Mouse (Mus musculus): ENCODE results near the gene Kcnq5.

Kcnq5 gene

DNA sequence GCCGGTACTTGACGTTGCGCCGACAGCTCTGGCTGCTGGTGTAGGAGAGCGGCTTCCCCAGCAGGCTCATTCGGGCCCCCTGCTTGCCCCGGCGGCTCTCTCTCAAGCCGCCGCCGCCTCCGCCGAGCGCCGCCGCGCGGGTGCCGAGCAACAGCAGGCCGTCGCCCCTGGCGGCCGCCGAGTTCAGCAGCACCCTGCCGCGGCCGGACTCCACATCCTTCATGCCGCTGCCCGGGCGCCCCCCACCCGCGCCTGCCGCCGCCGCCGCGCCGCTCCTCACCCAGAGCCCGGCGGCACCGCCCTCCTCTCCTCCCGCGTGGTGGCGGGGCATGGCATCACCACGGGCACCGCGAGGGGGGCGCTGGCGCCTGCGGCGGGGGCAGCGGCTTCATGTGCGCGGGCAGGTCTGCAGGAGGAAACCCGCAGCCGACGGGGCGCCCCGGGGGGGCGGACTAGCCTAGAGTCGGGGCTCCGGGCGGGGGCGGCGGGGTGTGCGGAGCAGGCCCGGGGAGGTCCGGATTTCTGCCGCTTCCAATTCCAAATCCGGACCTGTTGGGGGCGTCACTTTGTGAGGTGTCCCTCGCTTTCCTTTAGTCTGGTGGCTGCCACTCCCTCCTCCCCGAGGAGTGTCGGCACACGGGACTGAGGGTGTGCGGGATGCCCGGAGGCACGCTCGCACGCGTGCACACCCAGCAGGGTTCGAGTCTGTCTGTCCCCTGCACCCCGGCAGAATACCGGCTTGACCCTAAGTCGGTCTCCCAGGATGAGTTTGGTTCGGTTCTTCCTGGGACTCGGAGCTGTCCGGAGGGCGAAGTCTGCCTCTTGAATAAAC, at the start of gene Kcnq5:
Gene Kcnq5, minus strand, starts transcription at position 692 of the 832 bp plus-strand sequence.
- peak; percentile 38 for DNase-seq (ENCODE audit: low spot score)

DNA sequence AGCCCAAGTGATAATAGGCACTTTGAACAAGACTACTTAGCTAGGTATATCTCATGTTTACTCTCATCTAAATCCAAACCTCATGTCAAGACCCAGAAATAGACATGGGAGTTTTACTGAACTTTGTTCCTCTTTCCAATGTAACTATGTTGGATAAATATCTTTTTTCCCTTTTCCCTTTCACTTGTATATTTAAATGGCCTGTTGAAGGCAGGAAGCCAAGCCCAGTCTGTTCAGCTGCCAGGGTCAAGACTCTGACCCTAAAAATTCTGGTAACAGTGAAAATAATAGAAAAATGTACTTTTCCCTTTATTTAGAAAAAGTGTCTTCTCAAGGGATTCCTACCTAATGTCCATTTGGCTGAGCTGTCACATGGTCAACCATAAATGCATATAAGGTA, 18.0 kb upstream of the Kcnq5 start:
- no peak for DNase-seq (ENCODE audit: low spot score)

DNA sequence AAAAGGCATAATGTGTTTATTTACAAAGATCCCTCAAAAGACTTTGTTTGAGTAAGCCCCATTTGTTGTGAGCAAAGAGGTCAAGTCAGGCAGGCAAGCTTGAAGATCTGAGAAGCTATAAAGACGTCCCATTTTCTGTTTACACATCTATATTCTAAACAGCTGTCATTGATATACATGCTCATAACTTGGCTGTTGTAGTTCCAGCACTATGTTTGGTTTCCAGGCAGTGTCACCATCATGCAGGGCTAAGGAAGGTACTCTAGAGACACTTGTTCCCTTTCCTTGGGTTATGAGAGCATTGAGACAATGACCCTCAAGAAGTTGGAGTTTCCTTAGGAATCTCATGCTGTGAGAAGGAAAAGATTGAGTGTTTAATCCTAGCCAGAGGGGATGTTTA, 17.6 kb upstream of the Kcnq5 start:
- DNase-seq (ENCODE audit: low spot score) = no peak

DNA sequence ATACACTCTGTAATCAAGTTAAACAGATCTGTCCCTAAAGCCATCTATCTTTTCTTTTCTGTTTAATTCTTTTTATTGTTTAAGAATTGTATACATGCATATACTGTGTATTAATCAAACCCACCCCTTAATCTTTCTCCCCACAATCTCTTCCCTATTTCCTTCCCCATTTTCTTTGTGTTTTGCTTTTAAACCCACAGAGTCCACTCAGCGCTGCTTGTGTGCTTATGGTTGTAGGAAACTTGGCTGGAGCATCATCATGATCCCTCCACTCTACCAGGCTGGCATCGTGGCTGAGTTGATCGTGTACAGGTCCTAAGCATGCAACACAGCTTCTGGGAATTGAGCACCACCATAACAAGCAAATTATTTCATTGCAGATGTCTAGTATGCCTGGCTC, 12.3 kb upstream of the Kcnq5 start:
- DNase-seq (ENCODE audit: low spot score) = no peak

DNA sequence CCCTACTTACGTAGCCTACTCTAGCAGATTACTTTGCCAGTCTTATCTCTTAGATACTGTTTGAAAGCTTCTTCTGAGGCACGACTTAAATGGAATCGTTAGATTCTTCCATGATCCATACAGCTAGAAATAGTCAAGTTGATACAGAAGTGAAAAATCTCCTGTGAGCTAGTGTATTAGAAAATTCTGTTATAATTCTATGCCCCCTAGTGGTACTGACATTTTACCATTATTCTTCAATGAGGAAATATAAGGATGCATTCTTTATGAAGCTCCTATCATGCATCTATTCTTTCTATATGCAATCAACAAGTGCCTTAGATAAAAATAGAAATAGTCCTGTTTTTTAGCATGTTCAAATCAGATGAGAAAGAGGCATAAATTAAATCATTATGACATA, 5.4 kb upstream of the Kcnq5 start:
- no peak for DNase-seq (ENCODE audit: low spot score)

DNA sequence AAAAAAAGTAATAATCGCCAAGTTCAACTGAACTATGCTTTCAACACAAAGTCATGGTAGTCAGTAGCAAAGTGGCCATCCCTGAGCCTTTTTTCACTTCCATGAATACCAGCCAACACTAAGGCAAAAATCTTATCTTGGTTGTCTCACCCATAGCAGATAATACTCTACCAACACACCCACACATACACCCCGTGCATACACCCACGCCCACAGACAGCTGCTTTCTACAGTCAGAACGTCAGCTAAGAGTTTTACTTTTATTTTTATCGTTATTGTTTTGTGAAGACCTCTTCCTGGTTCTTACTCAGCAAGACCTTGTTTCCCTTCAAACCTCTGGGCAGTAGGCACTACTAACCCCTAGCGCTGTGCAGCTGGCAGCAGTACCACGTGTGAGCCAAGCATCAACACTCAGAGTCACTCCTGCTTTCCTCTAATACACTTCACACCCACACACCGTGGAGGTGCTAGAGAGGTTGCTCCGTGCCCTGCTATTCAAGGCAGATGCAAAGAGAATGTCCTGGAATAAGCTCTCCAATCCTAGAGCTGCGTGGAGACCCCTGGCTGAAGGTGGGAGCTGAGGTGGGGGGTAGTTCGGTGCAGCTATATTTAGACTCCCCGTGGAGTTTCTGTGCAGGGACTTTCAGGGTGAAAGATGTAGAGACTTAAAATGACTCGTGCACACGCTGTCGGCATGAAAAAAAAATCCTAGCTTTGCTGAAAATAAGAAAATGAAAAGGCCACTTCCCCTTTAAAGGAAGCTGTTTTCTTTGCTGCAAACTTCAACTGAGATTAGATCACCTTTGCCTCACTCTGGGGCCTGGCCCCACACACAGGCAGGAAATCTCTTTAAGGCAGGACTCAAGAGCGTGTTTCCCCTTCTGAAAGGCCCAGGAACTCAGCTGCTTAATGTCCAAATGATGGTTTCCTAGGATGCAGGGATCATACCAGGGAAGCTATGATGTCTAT, 1.4 kb upstream of the Kcnq5 start:
- no peak for DNase-seq (ENCODE audit: low spot score)

DNA sequence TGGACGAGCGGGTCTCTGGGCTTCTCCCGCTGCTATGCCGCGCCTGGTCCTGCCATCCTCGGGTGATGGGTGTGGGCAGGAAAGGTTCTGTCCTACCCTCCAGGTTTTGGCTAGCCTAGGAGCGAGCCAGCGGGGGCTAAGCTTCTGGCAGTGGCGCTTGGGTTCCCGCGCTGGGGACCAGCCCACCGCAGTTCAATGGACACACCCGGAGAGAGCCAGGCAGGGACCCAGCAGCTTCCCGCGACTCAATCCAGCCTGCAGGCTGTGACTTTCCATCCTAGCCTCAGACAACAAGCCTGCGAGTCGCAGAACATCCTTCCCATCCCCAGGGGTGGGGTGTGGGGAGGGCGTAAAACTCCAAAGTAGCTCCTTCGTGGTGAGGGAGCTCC, 335 bp upstream of the Kcnq5 start:
- DNase-seq (ENCODE audit: low spot score) = peak; percentile 6

DNA sequence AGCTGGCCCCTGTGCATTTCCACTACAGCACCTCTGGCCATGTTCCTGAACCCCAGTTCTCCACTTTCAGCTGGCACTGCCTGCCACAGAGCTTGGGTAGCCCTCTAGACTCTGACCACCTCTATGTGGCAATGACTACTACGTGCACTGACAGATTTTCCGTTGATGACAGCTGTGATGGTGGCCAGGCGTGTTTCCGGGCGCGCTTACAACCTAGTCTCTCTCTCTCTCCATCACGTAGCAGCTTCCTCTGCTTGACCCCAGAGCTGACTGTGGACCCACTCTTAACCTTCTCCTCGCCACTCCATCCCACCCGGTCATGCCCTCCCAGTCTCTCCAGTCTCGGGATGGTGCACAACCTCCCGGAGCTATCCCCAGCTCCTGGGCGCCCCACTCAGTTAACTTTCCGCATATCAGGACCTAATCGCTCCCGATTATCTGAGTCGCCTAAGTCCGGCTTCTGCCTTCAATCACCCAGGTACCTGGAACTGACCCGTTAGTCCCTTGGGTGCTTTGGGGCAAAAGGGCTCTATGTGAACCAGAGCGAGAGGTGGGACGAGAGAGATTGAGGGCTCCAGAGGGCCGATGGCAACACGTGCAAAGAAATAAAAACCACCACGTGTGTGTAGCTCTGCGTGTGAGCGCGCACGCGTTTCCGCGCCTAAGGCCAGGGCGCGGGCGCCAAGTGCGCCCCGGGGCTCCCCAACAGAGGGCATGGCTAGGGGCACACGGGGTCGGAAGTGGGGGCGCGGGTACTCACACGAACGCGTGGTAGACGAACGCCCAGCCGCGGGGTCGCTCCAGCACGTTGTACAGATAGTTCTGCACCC, 1.1 kb downstream of the Kcnq5 start:
- DNase-seq (ENCODE audit: low spot score) = peak; percentile 16

DNA sequence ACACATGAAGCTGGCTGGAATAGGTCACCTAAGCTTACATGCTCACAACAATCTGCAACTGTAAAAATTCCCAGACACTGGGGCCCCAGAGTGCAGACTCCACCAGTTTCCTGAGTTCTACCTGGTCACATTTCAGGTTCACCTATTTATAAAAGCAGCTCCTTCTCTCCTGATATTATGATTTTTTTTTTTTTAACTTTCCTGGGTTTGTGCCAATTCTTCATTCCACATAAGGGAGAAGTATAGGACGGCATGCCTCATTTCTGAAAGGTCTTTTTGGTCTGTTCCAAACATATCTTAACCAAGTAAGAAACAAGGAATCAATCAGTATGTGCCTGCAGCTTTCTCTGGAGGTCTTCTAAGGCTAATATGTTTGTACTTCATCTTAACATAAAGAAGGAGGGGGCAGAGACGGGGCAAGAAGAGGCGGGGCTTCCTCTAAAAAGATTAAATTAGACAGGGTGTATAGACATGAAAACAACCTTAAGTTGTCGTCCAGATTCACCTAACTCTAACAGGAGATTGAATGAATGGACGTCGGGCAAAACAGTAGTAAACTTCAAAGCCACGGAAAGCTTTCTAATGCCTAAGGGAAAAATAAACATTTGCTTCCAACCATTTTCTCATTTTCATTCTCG, 2.0 kb downstream of the Kcnq5 start:
- DNase-seq (ENCODE audit: low spot score) = no peak

DNA sequence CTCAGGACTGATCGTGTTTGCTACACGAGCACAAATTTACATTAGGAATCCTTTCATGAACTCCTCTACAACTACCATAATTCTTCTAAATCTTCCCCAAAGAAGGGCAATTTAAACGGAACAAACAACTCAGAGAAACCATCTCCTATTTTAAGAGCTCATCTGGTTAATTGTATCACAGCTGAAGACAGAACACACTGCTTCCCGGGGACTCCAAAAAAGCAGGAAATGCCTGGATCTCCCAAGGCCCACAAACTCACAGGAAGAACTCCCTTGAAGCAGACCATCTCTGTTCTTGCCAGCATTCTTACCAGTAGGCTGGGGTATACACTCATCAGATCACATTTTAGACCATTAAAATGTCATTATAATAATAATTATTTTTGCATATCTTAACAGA, 3.7 kb downstream of the Kcnq5 start:
- DNase-seq (ENCODE audit: low spot score) = no peak

DNA sequence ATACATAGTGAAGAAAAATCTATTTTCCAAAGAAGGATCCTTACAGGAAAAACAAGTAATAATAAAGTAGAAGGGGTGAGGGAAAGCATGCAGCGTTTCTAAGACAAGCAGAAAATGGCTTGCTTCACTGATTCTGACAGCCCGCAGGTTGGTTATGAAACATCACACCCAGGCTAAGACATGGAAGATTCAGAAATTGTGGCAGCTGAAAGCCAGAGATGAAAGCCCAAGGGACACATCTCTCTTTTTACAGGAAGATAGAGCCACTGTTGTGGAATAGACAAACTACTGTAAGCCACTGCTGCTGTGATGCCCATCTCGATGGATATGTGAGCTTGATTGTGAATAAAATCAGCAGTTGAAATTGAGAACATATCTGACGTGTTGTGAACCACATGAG, 20.9 kb downstream of the Kcnq5 start:
- DNase-seq (ENCODE audit: low spot score) = no peak

DNA sequence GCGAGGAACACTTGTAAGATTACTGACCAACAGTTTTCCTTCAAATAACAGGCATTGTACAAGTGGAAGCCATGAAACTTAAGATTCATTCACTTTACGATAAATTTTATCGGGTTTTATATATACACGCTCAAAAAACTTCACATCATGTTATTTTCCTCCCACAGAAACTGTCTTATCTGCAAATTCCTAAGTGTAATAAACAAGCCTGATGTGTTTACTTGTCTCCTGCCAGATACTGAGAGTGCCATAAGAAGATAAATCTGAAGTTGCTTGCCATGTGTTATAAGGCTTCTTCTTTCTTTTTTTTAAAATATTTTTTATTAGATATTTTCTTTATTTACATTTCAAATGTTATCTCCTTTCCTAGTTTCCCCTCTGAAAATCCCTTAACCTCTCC, 34.6 kb downstream of the Kcnq5 start:
- DNase-seq (ENCODE audit: low spot score) = no peak

DNA sequence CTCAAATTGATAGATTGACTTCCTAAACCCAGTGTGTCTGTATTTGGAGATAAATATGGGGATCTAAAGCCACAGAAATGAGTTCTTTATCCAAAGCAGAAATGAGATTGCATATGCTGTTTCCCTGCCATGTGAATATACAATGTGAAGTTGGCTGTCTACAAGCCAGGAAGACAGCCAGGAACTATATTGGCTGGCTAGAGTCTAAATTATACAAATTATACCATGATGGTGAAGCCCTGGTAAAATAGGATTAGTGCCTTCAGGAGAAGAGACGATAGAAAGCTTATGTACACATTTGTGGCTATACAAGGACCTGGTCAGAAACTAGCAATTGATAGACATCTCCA, 38.5 kb downstream of the Kcnq5 start:
- DNase-seq (ENCODE audit: low spot score) = no peak

DNA sequence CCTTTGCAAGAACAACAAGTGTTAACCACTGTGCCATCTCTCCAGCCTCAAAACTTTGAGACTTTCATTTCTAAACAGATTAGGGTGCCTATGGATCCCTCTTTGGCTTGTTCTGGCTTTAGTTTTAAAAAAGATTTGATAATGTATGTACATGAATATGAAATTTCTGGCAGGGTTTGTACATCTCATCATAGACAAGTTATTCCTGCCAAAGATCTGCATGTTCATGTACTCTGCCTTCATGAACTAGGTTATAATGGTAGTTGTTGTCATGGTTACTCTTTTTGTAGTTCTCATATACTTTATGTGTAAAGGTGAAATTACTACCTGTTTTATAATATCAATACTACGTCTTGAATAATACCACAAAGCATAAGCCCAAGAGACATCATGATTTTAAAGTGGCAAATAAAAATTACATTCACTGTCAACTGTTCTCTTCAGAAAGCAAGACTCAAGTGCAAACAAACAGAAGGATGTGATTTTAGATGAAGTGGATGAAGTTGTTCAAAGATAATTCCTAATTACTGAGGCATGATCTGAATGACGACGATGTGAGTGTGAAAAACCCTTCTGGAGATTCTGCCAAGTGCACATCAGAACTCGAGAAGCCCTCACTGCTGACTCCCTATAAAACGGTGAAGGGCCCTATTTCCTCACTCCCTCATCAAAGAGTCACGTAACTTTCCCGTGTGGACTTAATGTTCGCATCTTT, 39.0 kb downstream of the Kcnq5 start:
- DNase-seq (ENCODE audit: low spot score) = no peak

DNA sequence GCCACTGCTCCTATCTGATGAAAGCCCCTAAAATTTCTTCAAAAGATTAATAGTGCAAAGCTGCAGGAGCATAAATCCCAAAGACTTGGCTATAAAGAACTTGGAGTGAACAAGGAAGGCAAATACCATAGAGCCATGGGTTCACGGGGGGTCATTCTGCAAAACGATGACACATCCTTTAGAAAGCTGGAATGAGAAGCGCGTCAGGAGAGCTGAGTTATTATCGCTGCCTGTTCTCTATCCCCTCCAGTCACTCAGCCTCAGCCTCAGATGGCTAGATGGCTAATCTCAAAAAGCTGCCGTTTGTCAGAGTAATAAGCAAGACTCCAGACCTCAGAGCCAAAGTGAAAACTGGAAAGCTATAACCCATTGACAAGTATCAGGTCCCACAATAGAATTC, 42.5 kb downstream of the Kcnq5 start:
- peak; percentile 10 for DNase-seq (ENCODE audit: low spot score)

DNA sequence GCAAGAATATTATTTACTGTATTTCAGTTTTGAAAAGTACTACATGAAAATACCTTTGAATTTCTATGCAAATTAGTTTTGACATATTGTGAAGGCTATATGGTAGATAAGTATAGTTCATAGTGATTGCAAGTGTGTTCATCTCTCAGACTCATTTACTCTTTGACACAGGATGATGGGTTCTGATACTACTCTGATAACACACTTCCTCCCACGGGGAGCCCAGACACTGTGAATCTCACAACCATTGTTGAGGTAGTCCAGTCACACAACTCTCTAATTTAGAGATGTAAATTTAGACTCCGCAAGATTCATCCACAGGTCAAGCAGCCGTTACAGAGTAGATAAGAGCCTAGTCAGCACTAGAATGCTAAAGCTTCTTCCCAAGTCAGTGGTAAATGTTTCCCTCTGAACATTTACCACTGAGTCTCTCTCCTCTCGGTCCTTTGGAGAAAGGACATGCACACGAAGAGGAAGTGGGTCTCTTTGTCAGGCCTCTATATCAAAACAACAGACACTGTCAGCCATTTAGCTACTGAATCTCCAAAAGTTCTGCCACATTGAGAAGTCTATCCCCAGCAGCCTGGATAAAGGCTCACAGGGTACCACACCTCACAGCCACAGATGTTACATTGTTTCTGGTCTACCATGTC, 65.5 kb downstream of the Kcnq5 start:
- no peak for DNase-seq (ENCODE audit: low spot score)

DNA sequence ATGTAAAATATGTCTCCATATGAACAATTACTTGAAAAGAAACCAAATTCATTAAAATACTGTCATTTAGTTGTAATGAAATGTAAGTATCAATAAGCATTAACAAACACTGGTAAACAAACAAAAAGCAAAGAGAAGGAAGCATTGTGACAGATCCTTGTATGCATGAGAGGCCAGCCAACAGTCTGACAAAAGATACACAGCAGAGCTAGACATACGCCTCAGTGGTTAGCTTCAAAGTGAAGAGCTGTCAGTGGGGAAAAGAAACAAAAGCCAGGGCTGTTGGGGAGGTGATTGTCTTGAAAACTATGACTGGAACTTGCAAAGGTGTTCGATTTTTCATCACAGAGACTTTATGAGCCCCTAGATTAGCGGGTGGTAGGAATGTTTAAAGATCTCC, 78.0 kb downstream of the Kcnq5 start:
- DNase-seq (ENCODE audit: low spot score) = no peak

DNA sequence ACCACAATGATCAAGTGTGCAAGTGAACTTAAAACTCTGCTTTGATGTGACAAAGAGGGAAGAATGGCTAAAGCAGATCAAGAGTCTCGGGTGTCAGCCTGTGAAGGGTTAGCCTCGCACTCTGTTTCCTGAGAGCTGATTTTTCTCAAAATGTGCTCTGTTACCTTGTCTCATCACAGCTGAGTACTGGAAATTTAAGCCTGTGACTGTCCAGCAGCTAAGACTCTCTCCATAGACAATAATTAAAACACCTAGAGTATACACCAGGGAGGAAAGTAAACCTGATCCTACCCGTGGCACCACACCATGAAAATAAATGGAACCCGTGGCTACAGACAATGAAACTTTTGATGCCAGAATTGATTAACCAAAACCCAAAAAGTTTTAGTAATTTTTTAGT, 90.9 kb downstream of the Kcnq5 start:
- no peak for DNase-seq (ENCODE audit: low spot score)

DNA sequence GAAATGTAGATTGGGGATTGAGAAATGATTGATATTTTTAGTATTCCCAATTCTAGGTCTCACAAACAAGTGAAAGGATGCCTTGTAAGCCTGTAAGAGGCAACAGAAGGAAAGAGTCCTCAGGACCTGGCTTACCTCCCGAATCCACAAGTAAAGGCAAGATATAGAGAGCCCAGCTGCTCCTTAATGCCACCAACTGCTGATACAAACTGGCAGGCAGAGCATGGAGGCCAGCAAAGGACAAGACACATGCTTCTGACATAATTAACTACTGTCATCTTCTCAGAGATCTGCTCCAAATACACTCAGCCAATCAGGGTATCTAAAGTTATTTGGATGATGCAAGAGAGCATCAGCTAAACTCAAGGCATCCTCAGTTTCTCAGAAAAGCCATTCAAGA, 93.3 kb downstream of the Kcnq5 start:
- no peak for DNase-seq (ENCODE audit: low spot score)

DNA sequence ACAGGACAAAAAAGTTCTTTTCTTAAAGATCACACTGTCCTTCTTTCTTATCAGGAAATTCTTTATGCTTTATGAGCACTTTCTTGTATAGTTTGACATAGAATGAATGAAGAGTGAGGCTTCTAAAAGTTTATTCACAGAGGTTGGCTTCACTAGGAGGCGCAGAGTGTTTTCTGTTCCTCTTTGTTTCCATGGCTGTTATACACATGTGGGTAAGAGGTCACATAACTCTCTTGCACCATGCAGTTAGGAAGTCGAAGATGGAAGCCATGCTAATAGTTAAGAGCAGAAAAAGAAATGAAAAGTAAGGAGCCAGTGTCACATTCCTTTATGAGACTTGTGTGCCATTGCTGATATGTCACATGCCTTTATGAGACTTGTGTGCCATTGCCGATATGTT, 105.3 kb downstream of the Kcnq5 start:
- DNase-seq (ENCODE audit: low spot score) = no peak

DNA sequence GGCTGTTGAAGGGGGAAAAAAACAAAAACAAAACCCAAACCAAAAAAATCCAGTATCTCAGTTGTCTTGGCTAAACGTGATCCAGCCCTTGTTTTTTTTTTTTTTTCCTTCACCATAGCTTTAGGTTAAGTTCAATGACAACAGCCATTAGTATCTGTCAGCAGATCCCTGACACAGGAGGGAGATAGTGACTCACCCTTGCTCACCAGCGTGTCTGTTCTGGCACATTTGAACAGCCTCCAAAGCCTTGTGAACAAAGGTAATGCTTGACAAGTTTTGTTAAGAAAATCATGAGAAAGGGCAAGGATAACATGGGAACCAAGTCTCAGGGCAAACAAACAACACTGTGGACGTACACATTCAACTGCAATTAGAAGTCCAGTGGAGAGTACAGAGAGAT, 123.2 kb downstream of the Kcnq5 start:
- DNase-seq (ENCODE audit: low spot score) = no peak
